Mouse (Mus musculus) kidney, adult 10 weeks (tissue): Measurements from ENCODE around the gene Macf1. TPM values are rescaled to one million over a fixed set of nuclear protein-coding genes. Genes with fewer than 3 reads are reported as not detected.

Experiments
- polyA plus RNA-seq: library from polyadenylated mRNA; stranded (reverse); fragments of 350-450 nt; fragmentation: Illumina TruSeq; extraction: RNeasy Lipid Tissue Mini Kit (QIAGEN cat#74804); gene quantifications from one replicate; pipeline ENCODE4 v1.2.3, GENCODE M21; 2014; ENCODE audit warnings: low read depth, low replicate concordance

The Macf1 gene
- polyA plus RNA-seq = 149 TPM

GRCm38 (mm10) chr4:123684260-123684659 is at the start of gene Macf1:
Gene Macf1 (minus strand): TSS chr4:123684360.

GRCm38 (mm10) chr4:123717574-123718433 is 33.6 kb upstream of the Macf1 start, which contains the start of gene Ndufs5:
Gene Ndufs5 (minus strand): TSS chr4:123718202.

GRCm38 (mm10) chr4:123342642-123343470 is 341.3 kb downstream of the Macf1 start, which contains the start of gene Bmp8a:
Gene Bmp8a (minus strand): TSS chr4:123343252.

GRCm38 (mm10) chr4:123323534-123323933 is 360.6 kb downstream of the Macf1 start, which contains the start of gene Oxct2a:
Gene Oxct2a (minus strand): TSS chr4:123323634.

Other genes starting within 250 kb of the Macf1 start
- 26.6 TPM for gene Ndufs5, start 33.8 kb upstream of the Macf1 start, polyA plus RNA-seq
- 63.6 TPM for gene Akirin1, start 66.0 kb upstream of the Macf1 start, polyA plus RNA-seq
- gene Rhbdl2, start 103.5 kb upstream of the Macf1 start, polyA plus RNA-seq = 1.9 TPM
- gene 4933427I04Rik, start 175.3 kb upstream of the Macf1 start, polyA plus RNA-seq = not detected
- 89.3 TPM for gene Mycbp, start 220.5 kb upstream of the Macf1 start, polyA plus RNA-seq
- 259 TPM for gene Rragc, start 233.1 kb upstream of the Macf1 start, polyA plus RNA-seq
- gene 4930535I16Rik, start 233.7 kb upstream of the Macf1 start, polyA plus RNA-seq = not detected